Mouse (Mus musculus): Measurements from ENCODE around the gene Iqgap2. TPM values are rescaled to one million over a fixed set of nuclear protein-coding genes. Genes with fewer than 3 reads are reported as not detected.
A peak's percentile ranks its signal among the peaks of the same experiment; 100 is the strongest.

The Iqgap2 gene
- polyA plus RNA-seq, 1 experiment from 2014 or later: 8.5 TPM

DNA sequence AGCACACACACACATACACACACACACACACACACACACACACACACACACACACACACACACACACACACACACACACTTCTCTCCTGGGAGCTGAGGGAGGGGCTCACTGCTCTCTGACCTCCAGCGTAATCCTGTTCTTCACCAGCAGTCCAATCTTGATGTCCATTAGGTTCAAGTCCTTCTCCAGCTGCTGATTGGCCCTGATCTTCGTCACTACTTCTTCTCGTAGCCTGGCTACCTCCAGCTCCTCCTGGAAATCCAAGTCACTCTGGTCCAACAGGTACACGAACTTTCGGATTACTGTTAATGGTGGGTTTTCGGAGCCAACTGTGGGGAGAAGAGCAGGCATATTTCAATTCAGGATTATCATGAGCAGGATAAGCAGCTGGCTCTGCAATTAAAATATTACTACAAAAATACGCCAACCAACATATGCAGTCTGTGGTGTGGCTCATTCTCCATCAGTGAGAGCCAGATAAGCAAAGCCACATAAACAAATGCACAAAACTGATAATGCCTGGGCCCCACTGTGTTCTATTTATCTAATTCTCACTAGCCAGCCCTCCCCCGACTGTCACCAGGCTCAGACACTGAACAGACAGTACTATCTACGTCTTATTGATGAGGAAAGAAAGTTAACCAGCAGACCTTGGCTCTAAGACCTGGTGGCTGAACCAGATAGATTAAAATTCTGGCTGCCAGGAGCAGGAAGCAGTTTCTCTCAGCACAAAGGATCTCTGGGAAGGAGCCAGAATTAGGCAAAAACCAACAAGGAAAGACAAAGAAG is 220.4 kb downstream of the Iqgap2 start:
- ATAC-seq (replicated peaks; ENCODE audit: insufficient number of reproducible peaks, low FRiP score, low TSS enrichment): peak; percentile 92
- 31% methylated on average over 9 of the region's 9 CpGs for WGBS (ENCODE audit: insufficient replicate concordance)
- peak overlapping the region; percentile 81 for H3K27ac ChIP-seq (ENCODE audit: low read depth, low read length)
- no peaks in the 10 kb centered on the region for H3K9me3 ChIP-seq (replicated peaks; ENCODE audit: control insufficient read depth, low read length)
- no peaks in the 10 kb centered on the region for H3K27me3 ChIP-seq (ENCODE audit: control insufficient read depth, insufficient read depth, low read length)
- H3K4me1 ChIP-seq (ENCODE audit: control insufficient read depth, insufficient read depth, low read length): 0 out of 2 replicates have a peak, but pooled peaks cover 8% of the 10 kb centered on the region
- no peak overlapping the region for H3K9ac ChIP-seq (ENCODE audit: low read depth, low read length)
- no peaks in the 10 kb centered on the region for H3K36me3 ChIP-seq (ENCODE audit: control insufficient read depth, insufficient read depth, low read length)
- H3K4me3 ChIP-seq (ENCODE audit: low read depth, low read length): peak overlapping the region; percentile 18; the same call in 1 of the 2 replicates
- H3K4me2 ChIP-seq: peak overlapping the region; percentile 35; the same call in 1 of the 2 replicates

DNA sequence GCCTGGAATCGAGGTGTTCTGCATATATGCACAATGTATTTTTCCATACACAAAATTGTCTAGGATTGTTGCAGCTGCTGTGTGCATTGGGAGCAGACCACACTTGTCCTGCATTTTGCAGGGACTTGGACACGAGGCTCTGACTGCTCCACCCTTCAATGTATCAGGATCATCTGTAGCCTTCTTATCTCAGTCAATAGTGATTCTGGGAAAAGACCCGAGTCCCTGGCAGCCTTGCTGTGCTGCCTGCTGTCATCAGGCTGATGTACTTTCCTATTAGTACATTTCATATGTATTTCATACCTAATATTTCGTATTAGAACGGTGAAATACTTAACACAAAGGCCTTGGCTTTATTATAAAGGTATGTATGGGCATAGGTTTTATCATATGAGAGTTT is 221.2 kb downstream of the Iqgap2 start:
- 0 out of 2 replicates have a peak, but pooled peaks cover 8% of the 10 kb centered on the region for H3K4me1 ChIP-seq (ENCODE audit: control insufficient read depth, insufficient read depth, low read length)
- 67% methylated on average over 5 of the region's 5 CpGs for WGBS (ENCODE audit: insufficient replicate concordance)
- peak overlapping the region; percentile 81 for H3K27ac ChIP-seq (ENCODE audit: low read depth, low read length)
- no peaks in the 10 kb centered on the region for H3K36me3 ChIP-seq (ENCODE audit: control insufficient read depth, insufficient read depth, low read length)
- ATAC-seq (replicated peaks; ENCODE audit: insufficient number of reproducible peaks, low FRiP score, low TSS enrichment): no peak
- peak overlapping the region; percentile 18; the same call in 1 of the 2 replicates for H3K4me3 ChIP-seq (ENCODE audit: low read depth, low read length)
- H3K4me2 ChIP-seq: peak overlapping the region; percentile 35; the same call in 1 of the 2 replicates
- no peaks in the 10 kb centered on the region for H3K9me3 ChIP-seq (replicated peaks; ENCODE audit: control insufficient read depth, low read length)
- no peak overlapping the region for H3K9ac ChIP-seq (ENCODE audit: low read depth, low read length)
- no peaks in the 10 kb centered on the region for H3K27me3 ChIP-seq (ENCODE audit: control insufficient read depth, insufficient read depth, low read length)

DNA sequence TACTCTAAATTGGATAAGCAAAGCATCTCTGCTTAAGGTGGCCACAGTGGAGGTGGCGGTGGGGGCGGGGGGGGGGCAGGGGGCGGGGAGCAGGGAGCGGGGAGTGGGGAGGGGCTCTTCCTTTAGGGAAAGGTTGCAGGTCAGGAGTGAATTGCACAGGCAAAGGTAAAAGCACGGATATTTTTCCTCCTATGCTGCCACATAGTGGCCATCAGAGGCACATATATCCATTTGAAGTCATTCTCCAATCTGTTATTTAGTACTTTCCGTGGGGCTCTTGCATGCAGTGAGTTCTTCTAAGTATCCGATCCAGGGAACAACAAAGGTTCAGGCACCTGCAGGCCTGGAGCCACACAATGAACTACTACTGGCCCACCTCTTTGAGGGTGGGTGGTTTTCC is 224.5 kb downstream of the Iqgap2 start:
- 16% methylated on average over 3 of the region's 7 CpGs for WGBS (ENCODE audit: insufficient replicate concordance)
- Histone ChIP-seq H3K27me3 (ENCODE audit: control insufficient read depth, insufficient read depth, low read length) (no peaks in the 10 kb centered on the region), H3K4me3 (ENCODE audit: low read depth, low read length) (no peak overlapping the region), H3K4me2 (0 out of 2 replicates have a peak overlapping the region, but pooled peaks have one; percentile 15), H3K9ac (ENCODE audit: low read depth, low read length) (no peak overlapping the region), H3K27ac (ENCODE audit: low read depth, low read length) (no peak overlapping the region), H3K4me1 (ENCODE audit: control insufficient read depth, insufficient read depth, low read length) (0 out of 2 replicates have a peak, but pooled peaks cover 8% of the 10 kb centered on the region), H3K9me3 (replicated peaks; ENCODE audit: control insufficient read depth, low read length) (no peaks in the 10 kb centered on the region), H3K36me3 (ENCODE audit: control insufficient read depth, insufficient read depth, low read length) (peaks cover 2% of the 10 kb centered on the region; the same call in 1 of the 2 replicates)
- ATAC-seq (replicated peaks; ENCODE audit: insufficient number of reproducible peaks, low FRiP score, low TSS enrichment): no peak

DNA sequence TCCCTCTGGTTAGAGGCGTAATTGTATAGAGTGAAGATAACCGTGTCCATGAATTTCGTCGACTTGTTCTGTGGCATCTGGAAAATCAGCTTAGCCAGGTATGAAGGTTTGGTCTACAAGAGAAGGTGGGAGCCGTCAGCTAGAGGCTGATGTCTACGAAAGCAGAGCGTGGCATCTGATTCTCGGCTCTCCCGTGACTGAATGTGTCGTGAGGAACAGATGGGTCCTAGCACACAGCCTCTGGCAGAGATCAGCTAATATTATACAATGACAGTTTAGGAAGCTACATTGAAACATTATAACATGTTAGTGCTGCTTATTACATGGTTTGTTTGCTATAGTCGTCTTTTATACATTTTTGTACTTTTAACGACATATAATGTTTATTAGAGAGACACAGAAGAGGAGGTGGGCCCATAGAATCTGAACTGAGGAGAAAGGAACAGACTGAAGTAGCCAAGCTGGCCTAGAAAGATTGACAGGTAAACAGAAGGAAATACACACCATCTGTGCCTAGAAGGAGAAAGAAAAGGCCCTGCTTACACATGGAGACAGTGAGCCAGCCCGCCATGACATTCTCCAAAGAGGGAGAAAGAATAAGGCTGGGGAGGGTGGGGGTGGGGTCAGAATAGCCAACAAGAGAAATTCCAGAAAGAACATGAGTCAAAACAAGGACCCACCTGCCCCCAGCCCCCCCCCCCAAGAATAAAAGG is 225.9 kb downstream of the Iqgap2 start:
- H3K27ac ChIP-seq (ENCODE audit: low read depth, low read length): no peak overlapping the region
- no peak for ATAC-seq (replicated peaks; ENCODE audit: insufficient number of reproducible peaks, low FRiP score, low TSS enrichment)
- H3K9me3 ChIP-seq (replicated peaks; ENCODE audit: control insufficient read depth, low read length): no peaks in the 10 kb centered on the region
- 0 out of 2 replicates have a peak, but pooled peaks cover 2% of the 10 kb centered on the region for H3K4me1 ChIP-seq (ENCODE audit: control insufficient read depth, insufficient read depth, low read length)
- WGBS (ENCODE audit: insufficient replicate concordance): 89% methylated on average over 13 of the region's 13 CpGs
- no peak overlapping the region for H3K4me2 ChIP-seq
- peaks cover 2% of the 10 kb centered on the region; the same call in 1 of the 2 replicates for H3K36me3 ChIP-seq (ENCODE audit: control insufficient read depth, insufficient read depth, low read length)
- no peak overlapping the region for H3K4me3 ChIP-seq (ENCODE audit: low read depth, low read length)
- no peak overlapping the region for H3K9ac ChIP-seq (ENCODE audit: low read depth, low read length)
- H3K27me3 ChIP-seq (ENCODE audit: control insufficient read depth, insufficient read depth, low read length): no peaks in the 10 kb centered on the region

DNA sequence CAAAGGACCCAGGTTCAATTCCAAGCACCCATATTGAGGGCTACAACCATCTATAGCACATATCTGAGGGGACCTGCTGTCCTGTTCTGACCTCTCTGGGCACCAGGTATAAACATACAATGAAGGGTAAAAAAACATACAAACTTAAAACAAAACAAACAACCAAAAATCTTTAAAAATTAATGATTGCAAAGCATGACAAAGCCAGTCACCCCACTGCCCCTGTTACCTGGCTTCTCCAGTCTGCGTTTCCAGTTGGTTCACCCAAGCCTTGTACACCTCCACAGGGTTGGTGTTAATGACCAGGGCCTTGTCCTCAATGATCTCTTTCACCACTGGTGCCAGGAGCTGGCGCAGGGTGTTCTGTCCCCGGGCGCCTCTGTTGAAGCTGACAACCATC is 227.9 kb downstream of the Iqgap2 start:
- no peak for ATAC-seq (replicated peaks; ENCODE audit: insufficient number of reproducible peaks, low FRiP score, low TSS enrichment)

DNA sequence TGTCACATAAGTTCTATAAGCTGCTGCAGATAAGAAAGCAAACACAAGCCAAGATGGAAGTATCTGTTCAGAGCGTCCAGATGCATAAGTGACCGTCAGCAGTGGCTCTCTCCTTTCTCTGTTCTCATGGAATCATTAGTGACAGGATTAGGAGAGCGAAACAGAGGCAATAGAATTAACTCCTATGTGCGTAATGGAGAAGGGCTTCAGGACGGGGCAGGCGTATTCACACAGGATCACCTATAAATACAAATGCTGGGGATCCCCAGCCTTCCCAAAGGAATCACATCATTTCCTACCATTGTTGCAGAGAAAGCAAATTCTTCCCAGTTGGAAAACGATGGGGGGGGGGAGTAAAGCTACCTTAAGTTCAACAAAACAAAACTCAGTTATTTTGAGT is 232.3 kb downstream of the Iqgap2 start:
- no peaks in the 10 kb centered on the region for H3K9me3 ChIP-seq (replicated peaks; ENCODE audit: control insufficient read depth, low read length)
- no peak overlapping the region for H3K4me3 ChIP-seq (ENCODE audit: low read depth, low read length)
- H3K27ac ChIP-seq (ENCODE audit: low read depth, low read length): peak overlapping the region; percentile 38; the same call in 1 of the 2 replicates
- no peak for ATAC-seq (replicated peaks; ENCODE audit: insufficient number of reproducible peaks, low FRiP score, low TSS enrichment)
- peaks cover 2% of the 10 kb centered on the region; the same call in 1 of the 2 replicates for H3K36me3 ChIP-seq (ENCODE audit: control insufficient read depth, insufficient read depth, low read length)
- H3K9ac ChIP-seq (ENCODE audit: low read depth, low read length): no peak overlapping the region
- no peak overlapping the region for H3K4me2 ChIP-seq
- H3K4me1 ChIP-seq (ENCODE audit: control insufficient read depth, insufficient read depth, low read length): peaks cover 17% of the 10 kb centered on the region
- no peaks in the 10 kb centered on the region for H3K27me3 ChIP-seq (ENCODE audit: control insufficient read depth, insufficient read depth, low read length)
- 62% methylated on average over 7 of the region's 7 CpGs for WGBS (ENCODE audit: insufficient replicate concordance)

More for the DNA sequence above, 227.9 kb downstream of the Iqgap2 start:
- no peak overlapping the region for H3K4me2 ChIP-seq
- 0 out of 2 replicates have a peak, but pooled peaks cover 2% of the 10 kb centered on the region for H3K4me1 ChIP-seq (ENCODE audit: control insufficient read depth, insufficient read depth, low read length)
- 88% methylated on average over 4 of the region's 4 CpGs for WGBS (ENCODE audit: insufficient replicate concordance)
- peaks cover 2% of the 10 kb centered on the region; the same call in 1 of the 2 replicates for H3K36me3 ChIP-seq (ENCODE audit: control insufficient read depth, insufficient read depth, low read length)
- H3K27ac ChIP-seq (ENCODE audit: low read depth, low read length): no peak overlapping the region
- H3K4me3 ChIP-seq (ENCODE audit: low read depth, low read length): no peak overlapping the region
- H3K27me3 ChIP-seq (ENCODE audit: control insufficient read depth, insufficient read depth, low read length): no peaks in the 10 kb centered on the region
- no peak overlapping the region for H3K9ac ChIP-seq (ENCODE audit: low read depth, low read length)
- H3K9me3 ChIP-seq (replicated peaks; ENCODE audit: control insufficient read depth, low read length): no peaks in the 10 kb centered on the region

DNA sequence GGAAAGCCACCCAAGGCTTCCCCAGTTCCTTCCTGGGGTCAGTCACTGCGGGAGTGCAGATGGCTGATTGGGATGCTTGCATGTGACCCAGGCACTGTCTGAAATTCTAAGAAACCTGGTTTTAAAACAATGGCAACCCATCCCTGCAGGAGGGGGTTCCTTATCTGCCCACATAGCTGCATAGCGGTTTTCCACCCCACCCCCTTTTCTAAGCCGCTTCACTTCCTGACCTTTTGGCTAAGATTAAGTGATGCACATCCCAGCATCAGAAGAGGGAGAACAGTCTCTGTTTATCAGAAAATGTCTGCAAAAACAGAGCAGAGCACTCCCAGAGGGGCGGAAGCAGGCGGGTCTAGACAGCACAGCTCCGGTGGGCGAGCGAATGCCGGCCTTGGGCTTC is 234.6 kb downstream of the Iqgap2 start:
- Histone ChIP-seq H3K4me3 (ENCODE audit: low read depth, low read length) (no peak overlapping the region), H3K27me3 (ENCODE audit: control insufficient read depth, insufficient read depth, low read length) (no peaks in the 10 kb centered on the region), H3K9me3 (replicated peaks; ENCODE audit: control insufficient read depth, low read length) (no peaks in the 10 kb centered on the region), H3K4me1 (ENCODE audit: control insufficient read depth, insufficient read depth, low read length) (peaks cover 17% of the 10 kb centered on the region), H3K27ac (ENCODE audit: low read depth, low read length) (peak overlapping the region; percentile 59), H3K36me3 (ENCODE audit: control insufficient read depth, insufficient read depth, low read length) (no peaks in the 10 kb centered on the region; the same call in 1 of the 2 replicates), H3K9ac (ENCODE audit: low read depth, low read length) (0 out of 2 replicates have a peak overlapping the region, but pooled peaks have one; percentile 10), H3K4me2 (peak overlapping the region; percentile 29)
- 13% methylated on average over 9 of the region's 9 CpGs for WGBS (ENCODE audit: insufficient replicate concordance)
- peak; percentile 75 for ATAC-seq (replicated peaks; ENCODE audit: insufficient number of reproducible peaks, low FRiP score, low TSS enrichment)

DNA sequence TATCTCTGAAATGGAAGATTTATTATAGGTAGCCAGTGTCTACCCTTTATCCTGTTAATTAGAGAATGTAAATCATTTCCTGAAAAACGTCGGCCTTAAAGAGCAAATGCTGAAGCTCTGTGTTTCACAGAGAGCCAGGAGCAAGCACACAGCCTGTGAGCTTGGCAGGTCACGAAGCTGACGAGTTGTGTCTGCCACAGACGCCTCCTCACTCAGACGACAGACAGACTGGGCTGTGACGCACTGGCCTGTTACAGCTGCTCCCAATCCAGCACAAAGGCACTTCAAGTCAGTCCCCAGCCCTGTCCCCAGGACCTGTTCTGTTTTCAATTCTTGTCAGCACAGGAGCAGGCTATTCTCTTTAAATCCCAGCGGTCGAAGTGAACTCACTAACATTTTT is 236.4 kb downstream of the Iqgap2 start:
- Histone ChIP-seq H3K36me3 (ENCODE audit: control insufficient read depth, insufficient read depth, low read length) (no peaks in the 10 kb centered on the region; the same call in 1 of the 2 replicates), H3K4me1 (ENCODE audit: control insufficient read depth, insufficient read depth, low read length) (peaks cover 17% of the 10 kb centered on the region), H3K4me2 (peak overlapping the region; percentile 5), H3K27me3 (ENCODE audit: control insufficient read depth, insufficient read depth, low read length) (no peaks in the 10 kb centered on the region), H3K27ac (ENCODE audit: low read depth, low read length) (peak overlapping the region; percentile 85), H3K9ac (ENCODE audit: low read depth, low read length) (no peak overlapping the region), H3K4me3 (ENCODE audit: low read depth, low read length) (no peak overlapping the region), H3K9me3 (replicated peaks; ENCODE audit: control insufficient read depth, low read length) (no peaks in the 10 kb centered on the region)
- ATAC-seq (replicated peaks; ENCODE audit: insufficient number of reproducible peaks, low FRiP score, low TSS enrichment): no peak
- 15% methylated on average over 9 of the region's 9 CpGs for WGBS (ENCODE audit: insufficient replicate concordance)

Data from heart, embryonic 11.5 days (tissue).